Mouse (Mus musculus) neural tube, embryonic 14.5 days (tissue): ENCODE measurements around the gene Lgi4. TPM values are rescaled to one million over a fixed set of nuclear protein-coding genes. Genes with fewer than 3 reads are reported as not detected.

Experiments
- ATAC-seq: fragments of 200-750 bp; cut with Nextera tagmentation; 2 replicates; pipeline ENCODE4 v1.8.0; 2017; ENCODE audit warnings: low read depth, mild to moderate bottlenecking, moderate TSS enrichment, moderate library complexity
- H3K27ac ChIP-seq: fragments of 300-500 bp; sonication (generic); 2 replicates; pipeline ENCODE4 v1.5.1; 2014; ENCODE audit warnings: low read depth, mild to moderate bottlenecking, control low read depth, low read length, moderate library complexity, mixed read lengths
- H3K27me3 ChIP-seq: fragments of 300-500 bp; sonication (generic); 2 replicates; pipeline ENCODE4 v1.6.1; 2014; ENCODE audit warnings: low read length; ENCODE audit not compliant: control insufficient read depth, insufficient read depth
- H3K36me3 ChIP-seq: fragments of 300-500 bp; sonication (generic); 2 replicates; pipeline ENCODE4 v1.6.1; 2014; ENCODE audit warnings: low read length, mixed read lengths; ENCODE audit not compliant: control insufficient read depth, insufficient read depth
- H3K4me1 ChIP-seq: fragments of 300-500 bp; sonication (generic); 2 replicates; pipeline ENCODE4 v1.6.1; 2014; ENCODE audit warnings: low read length; ENCODE audit not compliant: control insufficient read depth, insufficient read depth
- H3K4me2 ChIP-seq: fragments of 300-500 bp; sonication (generic); 2 replicates; pipeline ENCODE4 v1.6.1; 2014; ENCODE audit warnings: mild to moderate bottlenecking, low read depth, low read length, control low read depth
- H3K4me3 ChIP-seq: fragments of 300-500 bp; sonication (generic); 2 replicates; pipeline ENCODE4 v1.5.1; 2014; ENCODE audit warnings: low read depth, low read length, control low read depth, mixed read lengths
- H3K9ac ChIP-seq: fragments of 300-500 bp; sonication (generic); replicated peaks from 2 replicates; pipeline ENCODE4 v1.6.1; 2014; ENCODE audit warnings: low read depth, mild to moderate bottlenecking, control low read depth, low read length, mixed read lengths
- H3K9me3 ChIP-seq: fragments of 300-500 bp; sonication (generic); 2 replicates; pipeline ENCODE4 v1.6.1; 2016; ENCODE audit warnings: low read length; ENCODE audit not compliant: control insufficient read depth
- WGBS: fragments of 180-500 bp; shearing (Covaris S2); extraction: QIAGEN DNeasy Blood & Tissue Kit; methylation state at CpG from one replicate; pipeline ENCODE4 v1.1.7; 2014; 5-methylcytosine and 5-hydroxymethylcytosine counted together
- polyA plus RNA-seq: library from polyadenylated mRNA; unstranded; fragments of >200 nt; fragmentation: Nextera tagmentation; extraction: Ambion mirVana; gene quantifications from 2 replicates; pipeline ENCODE4 v1.2.1, GENCODE M21; 2014

Lgi4 gene
- polyA plus RNA-seq, 1 experiment from 2014 or later = not detected

DNA sequence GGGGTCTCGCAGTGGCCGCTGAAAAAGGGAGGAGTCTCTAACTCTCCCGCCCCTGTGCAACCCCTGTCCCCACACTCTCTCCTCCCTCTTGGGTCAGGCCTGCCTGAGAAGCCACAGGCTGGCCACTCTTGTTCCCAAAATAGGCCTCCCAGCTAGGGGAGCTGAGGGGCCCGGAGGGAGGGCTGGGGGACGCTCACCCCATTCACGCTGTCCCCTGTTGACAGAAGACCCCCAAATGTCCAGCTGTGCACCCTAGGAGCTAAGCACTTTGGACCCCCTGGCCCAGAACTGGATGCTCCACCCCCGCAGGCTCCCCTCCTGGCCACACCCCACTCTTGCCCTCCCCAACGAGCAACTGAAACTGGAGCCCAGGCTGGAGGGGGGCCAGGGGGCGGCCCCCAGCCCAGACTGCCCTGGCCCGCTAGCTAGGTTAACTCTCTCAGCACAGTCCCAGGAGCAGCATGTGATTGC, 3.8 kb upstream of the Lgi4 start:
- no peak for ATAC-seq
- Histone ChIP-seq H3K9me3 (no peaks in the 10 kb centered on the region), H3K4me2 (no peak overlapping the region; the same call in 1 of the 2 replicates), H3K27me3 (peaks cover 25% of the 10 kb centered on the region), H3K4me1 (peaks cover 11% of the 10 kb centered on the region; the same call in 1 of the 2 replicates), H3K27ac (no peak overlapping the region), H3K9ac (no peak overlapping the region), H3K4me3 (no peak overlapping the region), H3K36me3 (no peaks in the 10 kb centered on the region)
- 5% methylated on average over 10 of the region's 10 CpGs for WGBS

DNA sequence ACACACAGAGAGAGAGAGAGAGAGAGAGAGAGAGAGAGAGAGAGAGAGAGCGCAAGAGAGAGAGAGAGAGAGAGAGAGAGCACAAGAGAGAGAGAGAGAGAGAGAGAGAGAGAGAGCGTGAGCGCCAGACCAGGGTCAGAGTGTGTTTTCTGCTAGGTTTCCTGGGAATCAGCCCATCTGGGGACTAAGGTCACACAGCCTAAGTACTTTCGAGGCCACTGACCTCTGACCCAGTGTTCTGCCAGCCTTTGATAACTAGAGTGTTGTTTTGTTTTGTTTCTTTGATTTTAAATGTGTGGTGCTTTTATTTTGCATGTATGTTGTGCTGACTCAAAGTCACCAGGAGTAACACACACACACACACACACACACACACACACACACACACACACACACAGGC, 3.3 kb upstream of the Lgi4 start:
- WGBS = 37% methylated on average over 3 of the region's 4 CpGs
- H3K4me1 ChIP-seq = peaks cover 11% of the 10 kb centered on the region; the same call in 1 of the 2 replicates
- H3K27ac ChIP-seq = no peak overlapping the region
- no peaks in the 10 kb centered on the region for H3K9me3 ChIP-seq
- H3K4me3 ChIP-seq = no peak overlapping the region
- no peak for ATAC-seq
- H3K27me3 ChIP-seq = peaks cover 20% of the 10 kb centered on the region
- H3K36me3 ChIP-seq = no peaks in the 10 kb centered on the region
- H3K4me2 ChIP-seq = no peak overlapping the region
- H3K9ac ChIP-seq = no peak overlapping the region

DNA sequence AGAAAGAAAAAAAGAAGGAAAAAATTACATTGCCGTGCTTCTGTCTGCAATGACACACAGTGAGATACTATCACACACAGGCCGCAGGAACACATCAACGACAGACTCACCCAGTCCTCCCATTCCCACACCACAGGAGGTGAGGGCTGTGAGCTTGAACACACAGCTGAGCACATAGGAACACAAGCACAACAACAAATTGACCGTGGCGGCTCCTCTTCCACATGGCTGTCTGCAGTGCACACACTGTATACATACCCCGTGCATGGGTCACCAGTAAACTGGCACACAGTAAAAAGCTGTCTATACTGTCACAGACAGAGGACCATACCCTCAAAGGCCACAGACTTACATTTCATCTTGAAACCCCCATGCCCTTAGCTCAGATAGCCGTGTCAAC, 2.7 kb upstream of the Lgi4 start:
- no peak overlapping the region for H3K4me2 ChIP-seq
- WGBS = 72% methylated on average over 7 of the region's 7 CpGs
- no peak overlapping the region for H3K27ac ChIP-seq
- H3K9me3 ChIP-seq = no peaks in the 10 kb centered on the region
- H3K4me1 ChIP-seq = peaks cover 11% of the 10 kb centered on the region; the same call in 1 of the 2 replicates
- H3K27me3 ChIP-seq = peaks cover 15% of the 10 kb centered on the region
- ATAC-seq = no peak
- no peak overlapping the region for H3K4me3 ChIP-seq
- no peaks in the 10 kb centered on the region for H3K36me3 ChIP-seq
- H3K9ac ChIP-seq = no peak overlapping the region

DNA sequence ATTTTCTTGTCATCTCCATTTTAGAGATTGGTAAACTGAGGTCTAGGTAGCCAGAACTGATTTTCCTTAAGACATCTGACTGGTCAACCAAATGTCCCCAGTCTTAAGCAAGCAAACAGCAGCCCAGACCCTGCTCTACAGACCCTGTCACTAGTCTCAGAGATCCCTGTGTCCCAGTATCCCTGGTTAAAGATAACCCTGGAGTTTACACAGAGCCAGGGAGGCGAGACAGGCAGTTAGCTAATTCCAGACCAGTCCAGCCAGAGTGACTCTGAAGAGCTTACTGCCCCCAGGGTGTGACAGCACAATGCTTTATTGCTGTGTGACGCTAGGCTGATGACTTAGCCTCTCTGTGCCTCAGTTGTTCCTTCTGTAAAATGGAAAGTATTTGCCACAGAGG, 2.1 kb upstream of the Lgi4 start, which contains the start of gene Fxyd1:
TSS of gene Fxyd1 (minus strand) at position 129 of the 400 bp plus-strand sequence.
- H3K4me1 ChIP-seq = peaks cover 8% of the 10 kb centered on the region; the same call in 1 of the 2 replicates
- no peaks in the 10 kb centered on the region for H3K36me3 ChIP-seq
- H3K9ac ChIP-seq = no peak within 1 kb of the TSS
- ATAC-seq = no peak
- WGBS = 77% methylated on average over 2 of the region's 2 CpGs
- H3K27ac ChIP-seq = no peak within 1 kb of the TSS
- peaks cover 10% of the 10 kb centered on the region for H3K27me3 ChIP-seq
- H3K9me3 ChIP-seq = no peaks in the 10 kb centered on the region
- no peak within 1 kb of the TSS for H3K4me3 ChIP-seq
- no peak within 1 kb of the TSS for H3K4me2 ChIP-seq

DNA sequence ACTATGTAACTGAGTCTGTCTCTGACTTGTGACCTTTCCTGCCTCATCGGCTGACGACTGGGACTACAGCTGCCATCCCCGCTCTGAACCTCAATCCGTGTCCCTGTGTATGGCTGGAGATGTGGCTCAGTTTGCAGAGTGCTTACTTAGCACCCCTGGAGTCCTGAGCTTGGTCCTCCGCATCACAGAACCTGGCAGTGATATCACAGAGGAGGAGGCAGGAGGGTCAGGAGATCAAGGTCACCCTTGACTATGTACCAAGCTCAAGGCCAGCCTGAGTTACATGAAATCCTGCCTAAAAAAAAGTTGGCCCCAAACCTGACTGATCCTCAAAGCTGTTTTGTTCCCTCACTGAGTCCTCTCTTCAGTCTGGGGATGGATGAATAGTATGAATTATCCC, 1.4 kb upstream of the Lgi4 start:
- H3K36me3 ChIP-seq = no peaks in the 10 kb centered on the region
- H3K4me3 ChIP-seq = no peak overlapping the region
- H3K4me2 ChIP-seq = no peak overlapping the region
- no peaks in the 10 kb centered on the region for H3K9me3 ChIP-seq
- H3K27ac ChIP-seq = no peak overlapping the region
- ATAC-seq = no peak
- H3K4me1 ChIP-seq = 0 out of 2 replicates have a peak, but pooled peaks cover 2% of the 10 kb centered on the region
- WGBS = 78% methylated on average over 5 of the region's 5 CpGs
- H3K27me3 ChIP-seq = peaks cover 5% of the 10 kb centered on the region
- H3K9ac ChIP-seq = no peak overlapping the region

DNA sequence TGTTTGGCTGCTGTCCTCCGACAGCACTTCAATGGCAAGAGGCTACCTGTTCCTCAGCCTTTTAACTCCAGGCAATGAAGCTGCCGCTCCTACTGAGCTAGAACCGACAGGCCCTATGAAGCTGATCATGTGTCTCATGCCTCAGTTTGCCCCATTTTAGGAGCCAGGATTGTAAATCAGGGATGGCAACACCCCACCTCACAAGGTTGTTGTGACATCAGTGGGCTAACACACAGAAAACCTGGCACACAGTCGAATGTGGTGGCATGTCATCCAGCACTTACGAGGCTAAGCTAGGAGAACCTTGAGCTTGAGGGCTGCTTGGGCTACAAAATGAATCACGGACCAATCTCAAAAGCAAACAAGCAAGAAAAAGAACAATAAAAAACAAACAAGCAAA, 931 bp upstream of the Lgi4 start:
- no peak overlapping the region for H3K27ac ChIP-seq
- WGBS = 88% methylated on average over 6 of the region's 6 CpGs
- no peaks in the 10 kb centered on the region for H3K9me3 ChIP-seq
- H3K36me3 ChIP-seq = no peaks in the 10 kb centered on the region
- H3K4me2 ChIP-seq = no peak overlapping the region
- H3K4me1 ChIP-seq = no peaks in the 10 kb centered on the region
- H3K9ac ChIP-seq = no peak overlapping the region
- H3K4me3 ChIP-seq = no peak overlapping the region
- 0 out of 2 replicates have a peak, but pooled peaks cover 2% of the 10 kb centered on the region for H3K27me3 ChIP-seq
- ATAC-seq = no peak

DNA sequence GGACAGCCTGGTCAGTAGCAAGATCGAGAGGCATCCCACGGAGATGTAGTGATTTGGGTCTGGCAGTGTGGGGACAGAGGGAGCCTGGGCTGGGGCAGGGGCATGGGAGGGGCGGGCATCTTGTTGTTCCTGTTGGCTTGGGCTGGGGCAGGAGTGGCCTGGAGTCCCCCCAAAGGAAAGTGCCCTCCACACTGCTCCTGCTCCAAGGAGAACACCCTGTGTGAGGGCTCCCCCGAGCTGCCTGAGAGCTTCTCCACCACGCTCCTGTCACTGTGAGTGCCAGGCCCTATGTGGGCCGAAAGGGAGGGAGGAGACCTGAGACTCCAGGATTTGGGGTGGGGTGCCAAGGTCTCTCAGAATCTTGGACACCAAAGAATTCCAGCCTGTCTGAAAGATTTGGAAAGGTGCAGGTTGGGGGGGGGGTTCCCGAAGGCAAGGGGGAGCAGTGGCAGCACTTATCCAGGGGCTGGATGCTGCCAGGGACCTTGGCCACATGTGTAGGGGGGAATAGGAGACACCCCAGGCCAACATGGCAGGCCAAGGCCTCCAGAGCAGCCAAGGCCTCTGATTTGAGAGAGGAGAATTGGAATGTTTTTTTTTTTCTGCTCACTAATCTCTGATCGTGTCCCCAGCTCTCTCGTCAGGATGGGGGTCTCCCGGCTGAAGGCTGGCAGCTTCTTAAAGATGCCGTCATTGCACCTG, 928 bp downstream of the Lgi4 start:
- Histone ChIP-seq H3K4me2 (no peak overlapping the region), H3K36me3 (no peaks in the 10 kb centered on the region), H3K9me3 (no peaks in the 10 kb centered on the region), H3K4me3 (no peak overlapping the region), H3K9ac (no peak overlapping the region), H3K27ac (no peak overlapping the region), H3K4me1 (no peaks in the 10 kb centered on the region), H3K27me3 (no peaks in the 10 kb centered on the region)
- WGBS = 68% methylated on average over 11 of the region's 11 CpGs
- no peak for ATAC-seq

DNA sequence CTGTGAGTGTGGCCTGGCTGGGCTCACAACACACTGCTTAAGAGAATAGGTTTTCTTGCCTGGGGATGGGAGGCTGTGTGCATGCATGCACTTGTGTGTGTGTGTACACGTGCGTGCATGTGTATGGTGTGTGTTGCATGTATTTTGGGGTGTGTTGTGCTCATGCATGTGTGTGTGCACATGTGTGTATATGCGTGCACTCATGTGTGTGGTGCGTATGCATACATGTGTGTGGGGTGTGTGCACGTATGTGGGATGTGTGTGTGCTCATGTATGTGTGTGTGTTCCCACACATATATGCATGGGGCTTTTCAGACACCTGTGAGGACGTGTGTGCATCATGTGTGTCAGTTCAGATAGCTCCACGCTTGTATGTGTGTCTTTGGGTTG, 1.5 kb downstream of the Lgi4 start:
- Histone ChIP-seq H3K36me3 (no peaks in the 10 kb centered on the region), H3K27ac (no peak overlapping the region), H3K27me3 (no peaks in the 10 kb centered on the region), H3K4me1 (no peaks in the 10 kb centered on the region), H3K9me3 (no peaks in the 10 kb centered on the region), H3K4me3 (no peak overlapping the region), H3K9ac (no peak overlapping the region), H3K4me2 (no peak overlapping the region)
- no peak for ATAC-seq
- 89% methylated on average over 7 of the region's 7 CpGs for WGBS

DNA sequence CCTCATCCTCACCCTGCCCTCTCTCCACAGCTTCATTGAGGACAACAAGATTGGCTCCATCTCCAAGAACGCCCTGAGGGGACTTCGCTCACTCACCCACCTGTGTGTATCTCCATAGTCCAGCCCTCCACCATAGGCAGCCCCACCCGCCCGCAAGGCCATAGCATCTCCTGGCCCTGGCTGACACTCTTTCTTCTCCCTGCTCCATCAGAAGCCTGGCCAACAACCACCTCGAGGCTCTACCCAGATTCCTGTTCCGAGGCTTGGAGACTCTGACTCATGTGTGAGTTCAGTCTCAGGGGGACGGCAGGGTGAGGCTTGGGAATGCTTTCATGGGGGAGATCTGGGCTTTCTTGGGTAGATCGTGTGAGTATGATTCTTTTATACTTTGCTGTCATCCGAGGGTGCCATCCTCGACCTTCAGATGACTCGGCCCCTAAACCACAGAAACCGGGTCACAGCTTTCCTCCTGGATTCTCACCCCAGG, 4.0 kb downstream of the Lgi4 start:
- ATAC-seq = no peak
- H3K36me3 ChIP-seq = no peaks in the 10 kb centered on the region
- H3K9ac ChIP-seq = no peak overlapping the region
- no peak overlapping the region for H3K27ac ChIP-seq
- no peaks in the 10 kb centered on the region for H3K27me3 ChIP-seq
- no peaks in the 10 kb centered on the region for H3K9me3 ChIP-seq
- WGBS = 87% methylated on average over 12 of the region's 12 CpGs
- H3K4me3 ChIP-seq = no peak overlapping the region
- H3K4me2 ChIP-seq = no peak overlapping the region
- H3K4me1 ChIP-seq = no peaks in the 10 kb centered on the region
